Mouse (Mus musculus) cerebellum, adult 2 months (tissue): ENCODE results near the gene Casp3. TPM values are rescaled to one million over a fixed set of nuclear protein-coding genes. Genes with fewer than 3 reads are reported as not detected.

ENCODE experiments used
- DNase-seq, 2 experiments: peaks; one replicate each; pipeline ENCODE4 v3.0.0; 2021
- H3K27ac ChIP-seq: fragments of 200-500 bp; 2 replicates; pipeline ENCODE4 v1.5.1; 2012; ENCODE audit warnings: low read length, control low read depth, inconsistent platforms; ENCODE audit not compliant: insufficient read depth
- H3K27me3 ChIP-seq: fragments of 200-500 bp; 2 replicates; pipeline ENCODE4 v1.6.1; 2012; ENCODE audit warnings: inconsistent platforms, mild to moderate bottlenecking, low read length, moderate library complexity; ENCODE audit not compliant: control insufficient read depth, insufficient read depth
- H3K4me1 ChIP-seq: fragments of 200-500 bp; 2 replicates; pipeline ENCODE4 v1.6.1; 2011; ENCODE audit warnings: low read length; ENCODE audit not compliant: control insufficient read depth, insufficient read depth
- H3K4me3 ChIP-seq: fragments of 200-500 bp; replicated peaks from 2 replicates; pipeline ENCODE3; 2011; ENCODE audit warnings: mild to moderate bottlenecking, low read depth, low read length, control low read depth; ENCODE audit not compliant: insufficient read depth
- CTCF ChIP-seq: fragments of 200-500 bp; IDR thresholded peaks from 2 replicates; pipeline ENCODE4 v1.5.1; 2011; ENCODE audit warnings: low read depth, mild to moderate bottlenecking, control low read depth, low read length, moderate library complexity, borderline replicate concordance; ENCODE audit not compliant: insufficient read depth
- POLR2A ChIP-seq: fragments of 200-500 bp; IDR thresholded peaks from 2 replicates; pipeline ENCODE4 v1.6.1; 2011; ENCODE audit warnings: low read length, control low read depth, borderline replicate concordance; ENCODE audit not compliant: insufficient read depth
- WGBS: fragments of 180-500 bp; shearing (Covaris S2); methylation state at CpG from one replicate; pipeline ENCODE4 v1.1.7; 2018; 5-methylcytosine and 5-hydroxymethylcytosine counted together
- polyA plus RNA-seq: library from polyadenylated mRNA; depleted of rRNA; stranded (reverse); fragments of >200 nt; gene quantifications from 2 replicates; pipeline ENCODE4 v1.2.3, GENCODE M21; 2012; rRNA removed

Casp3 gene
- 13.3 and 14.6 TPM in 2 replicates for polyA plus RNA-seq

- Histone ChIP-seq H3K4me1 (no peaks in the 10 kb centered on the region), H3K4me3 (peak within 1 kb of the TSS; percentile 67), H3K27me3 (no peaks in the 10 kb centered on the region), H3K27ac (no peak within 1 kb of the TSS)
- TF ChIP-seq POLR2A, result peak; percentile 38; the same call in 1 of the 2 replicates
- TF ChIP-seq CTCF, result no peak
- WGBS, result under 1% methylated on average over 54 of the region's 54 CpGs
- peak; percentile 93 for DNase-seq
Measured at GRCm38 (mm10) chr8:46616879-46617689, at the start of gene Casp3, which contains the start of gene Primpol. Casp3 (plus strand) TSS chr8:46617291. Primpol (minus strand) TSS chr8:46617212.

- 92% methylated on average over 8 of the region's 8 CpGs for WGBS
- H3K27ac ChIP-seq, result no peak overlapping the region
- no peak for DNase-seq
Measured at GRCm38 (mm10) chr8:46567946-46568345, 49.1 kb upstream of the Casp3 start.

GRCm38 (mm10) chr8:46568942-46569341, 48.1 kb upstream of the Casp3 start:
- Histone ChIP-seq H3K4me3 (no peak overlapping the region), H3K27me3 (no peaks in the 10 kb centered on the region), H3K27ac (no peak overlapping the region), H3K4me1 (no peaks in the 10 kb centered on the region)
- WGBS, result 77% methylated on average over 2 of the region's 2 CpGs
- DNase-seq, result no peak
- TF ChIP-seq CTCF, result peak; percentile 5; the same call in 1 of the 2 replicates
- TF ChIP-seq POLR2A, result no peak

More at GRCm38 (mm10) chr8:46567946-46568345, 49.1 kb upstream of the Casp3 start:
- Histone ChIP-seq H3K4me3 (no peak overlapping the region), H3K27me3 (no peaks in the 10 kb centered on the region), H3K4me1 (no peaks in the 10 kb centered on the region)
- TF ChIP-seq POLR2A (no peak), CTCF (no peak)

GRCm38 (mm10) chr8:46569659-46570441, 47.2 kb upstream of the Casp3 start:
- H3K4me1 ChIP-seq, result no peaks in the 10 kb centered on the region
- no peak overlapping the region for H3K4me3 ChIP-seq
- no peak for DNase-seq
- TF ChIP-seq POLR2A (no peak), CTCF (no peak)
- no peaks in the 10 kb centered on the region for H3K27me3 ChIP-seq
- no peak overlapping the region for H3K27ac ChIP-seq
- 80% methylated on average over 19 of the region's 19 CpGs for WGBS

- Histone ChIP-seq H3K27ac (no peak overlapping the region), H3K4me3 (no peak overlapping the region), H3K4me1 (no peaks in the 10 kb centered on the region), H3K27me3 (no peaks in the 10 kb centered on the region)
- TF ChIP-seq CTCF (no peak), POLR2A (no peak)
- DNase-seq, result no peak
- 85% methylated on average over 11 of the region's 14 CpGs for WGBS
Measured at GRCm38 (mm10) chr8:46570673-46571072, 46.4 kb upstream of the Casp3 start.

- TF ChIP-seq CTCF (no peak), POLR2A (no peak)
- H3K4me1 ChIP-seq, result no peaks in the 10 kb centered on the region
- WGBS, result 90% methylated on average over 2 of the region's 2 CpGs
Measured at GRCm38 (mm10) chr8:46573446-46573845, 43.6 kb upstream of the Casp3 start.

GRCm38 (mm10) chr8:46573964-46574363, 43.1 kb upstream of the Casp3 start:
- no peaks in the 10 kb centered on the region for H3K27me3 ChIP-seq
- no peak for TF ChIP-seq CTCF
- no peak for TF ChIP-seq POLR2A
- no peak for DNase-seq
- 94% methylated on average over 2 of the region's 2 CpGs for WGBS
- no peak overlapping the region for H3K4me3 ChIP-seq
- no peak overlapping the region for H3K27ac ChIP-seq
- no peaks in the 10 kb centered on the region for H3K4me1 ChIP-seq

More at GRCm38 (mm10) chr8:46573446-46573845, 43.6 kb upstream of the Casp3 start:
- Histone ChIP-seq H3K4me3 (no peak overlapping the region), H3K27ac (no peak overlapping the region), H3K27me3 (no peaks in the 10 kb centered on the region)
- no peak for DNase-seq
